Mouse (Mus musculus): ENCODE results near the gene Cfc1. TPM values are rescaled to one million over a fixed set of nuclear protein-coding genes. Genes with fewer than 3 reads are reported as not detected.

Gene Cfc1
- total RNA-seq, 1 experiment from 2014 or later = not detected

Other genes with a start within 250 kb of the Cfc1 start
- gene Ccdc115, start 96.0 kb upstream of the Cfc1 start, total RNA-seq (2017) = 37.3 to 46.3 TPM (median 43.2 TPM) in 3 replicates
- 20.7 to 25.3 TPM (median 24.1 TPM) in 3 replicates for gene Imp4, start 95.8 kb upstream of the Cfc1 start, total RNA-seq (2017)
- gene Ptpn18, start 75.9 kb upstream of the Cfc1 start, total RNA-seq (2017) = 254 to 418 TPM (median 327 TPM) in 3 replicates
- gene Prss39, start 37.2 kb upstream of the Cfc1 start, total RNA-seq (2017) = not detected in 3 replicates
- gene Prss40, start 25.3 kb downstream of the Cfc1 start, total RNA-seq (2017) = not detected in 3 replicates
- gene Amer3, start 44.0 kb downstream of the Cfc1 start, total RNA-seq (2017) = not detected in 3 replicates

Data from monocyte, adult 5-6 weeks (primary cell).